Mouse (Mus musculus): ENCODE measurements at regions not wholly inside any gene's neighbourhood (a gene's known extent, or its start where the extent isn't known, plus 50 kb on each side); places are given as distances from the start of the nearest gene placed in this dataset.
A peak's percentile ranks its signal among the peaks of the same experiment; 100 is the strongest.

GRCm38 (mm10) chr6:147947997-147948396 is 99.1 kb upstream of the Far2 start:
- Histone ChIP-seq H3K9me3 (ENCODE audit: low read length) (no peaks in the 10 kb centered on the region), H3K4me1 (replicated peaks; ENCODE audit: low read depth, low read length) (no peaks in the 10 kb centered on the region), H3K27me3 (ENCODE audit: insufficient read depth, low read length) (no peaks in the 10 kb centered on the region), H3K36me3 (ENCODE audit: insufficient read depth, low read length) (no peaks in the 10 kb centered on the region), H3K4me3 (replicated peaks; ENCODE audit: low read length) (no peak overlapping the region)
- no peak for TF ChIP-seq CTCF (conservative IDR thresholded peaks at IDR 0.05; ENCODE audit: low read length)
- TF ChIP-seq NANOG (IDR thresholded peaks at IDR 0.05; ENCODE audit: borderline replicate concordance, low read length), result no peak
- no peak for TF ChIP-seq POU5F1 (IDR thresholded peaks at IDR 0.05; ENCODE audit: borderline replicate concordance, low read length)

- Histone ChIP-seq H3K27me3 (ENCODE audit: insufficient read depth, low read length) (no peaks in the 10 kb centered on the region), H3K36me3 (ENCODE audit: insufficient read depth, low read length) (no peaks in the 10 kb centered on the region), H3K4me1 (replicated peaks; ENCODE audit: low read depth, low read length) (no peaks in the 10 kb centered on the region), H3K9me3 (ENCODE audit: low read length) (no peaks in the 10 kb centered on the region), H3K4me3 (replicated peaks; ENCODE audit: low read length) (no peak overlapping the region)
- TF ChIP-seq CTCF (conservative IDR thresholded peaks at IDR 0.05; ENCODE audit: low read length) (no peak), NANOG (IDR thresholded peaks at IDR 0.05; ENCODE audit: borderline replicate concordance, low read length) (no peak), POU5F1 (IDR thresholded peaks at IDR 0.05; ENCODE audit: borderline replicate concordance, low read length) (no peak)
Observed at GRCm38 (mm10) chr6:147951642-147952041, 95.4 kb upstream of the Far2 start.

- H3K4me1 ChIP-seq (replicated peaks; ENCODE audit: low read depth, low read length), result no peaks in the 10 kb centered on the region
- TF ChIP-seq NANOG (IDR thresholded peaks at IDR 0.05; ENCODE audit: borderline replicate concordance, low read length), result no peak
- TF ChIP-seq POU5F1 (IDR thresholded peaks at IDR 0.05; ENCODE audit: borderline replicate concordance, low read length), result no peak
- TF ChIP-seq CTCF (conservative IDR thresholded peaks at IDR 0.05; ENCODE audit: low read length), result no peak
- no peaks in the 10 kb centered on the region for H3K27me3 ChIP-seq (ENCODE audit: insufficient read depth, low read length)
- H3K4me3 ChIP-seq (replicated peaks; ENCODE audit: low read length), result no peak overlapping the region
- H3K9me3 ChIP-seq (ENCODE audit: low read length), result no peaks in the 10 kb centered on the region
- H3K36me3 ChIP-seq (ENCODE audit: insufficient read depth, low read length), result no peaks in the 10 kb centered on the region
Observed at GRCm38 (mm10) chr6:147953058-147953679, 93.9 kb upstream of the Far2 start.

GRCm38 (mm10) chr6:147953753-147954152 is 93.3 kb upstream of the Far2 start:
- Histone ChIP-seq H3K27me3 (ENCODE audit: insufficient read depth, low read length) (no peaks in the 10 kb centered on the region), H3K4me1 (replicated peaks; ENCODE audit: low read depth, low read length) (no peaks in the 10 kb centered on the region), H3K36me3 (ENCODE audit: insufficient read depth, low read length) (no peaks in the 10 kb centered on the region), H3K9me3 (ENCODE audit: low read length) (no peaks in the 10 kb centered on the region), H3K4me3 (replicated peaks; ENCODE audit: low read length) (no peak overlapping the region)
- TF ChIP-seq CTCF (conservative IDR thresholded peaks at IDR 0.05; ENCODE audit: low read length), result no peak
- TF ChIP-seq POU5F1 (IDR thresholded peaks at IDR 0.05; ENCODE audit: borderline replicate concordance, low read length), result no peak
- TF ChIP-seq NANOG (IDR thresholded peaks at IDR 0.05; ENCODE audit: borderline replicate concordance, low read length), result no peak

- H3K27me3 ChIP-seq (ENCODE audit: insufficient read depth, low read length), result no peaks in the 10 kb centered on the region
- H3K36me3 ChIP-seq (ENCODE audit: insufficient read depth, low read length), result no peaks in the 10 kb centered on the region
- no peaks in the 10 kb centered on the region for H3K4me1 ChIP-seq (replicated peaks; ENCODE audit: low read depth, low read length)
- TF ChIP-seq NANOG (IDR thresholded peaks at IDR 0.05; ENCODE audit: borderline replicate concordance, low read length) (no peak), POU5F1 (IDR thresholded peaks at IDR 0.05; ENCODE audit: borderline replicate concordance, low read length) (no peak), CTCF (conservative IDR thresholded peaks at IDR 0.05; ENCODE audit: low read length) (no peak)
- no peaks in the 10 kb centered on the region for H3K9me3 ChIP-seq (ENCODE audit: low read length)
- no peak overlapping the region for H3K4me3 ChIP-seq (replicated peaks; ENCODE audit: low read length)
Observed at GRCm38 (mm10) chr6:147954253-147954652, 92.8 kb upstream of the Far2 start.

DNA sequence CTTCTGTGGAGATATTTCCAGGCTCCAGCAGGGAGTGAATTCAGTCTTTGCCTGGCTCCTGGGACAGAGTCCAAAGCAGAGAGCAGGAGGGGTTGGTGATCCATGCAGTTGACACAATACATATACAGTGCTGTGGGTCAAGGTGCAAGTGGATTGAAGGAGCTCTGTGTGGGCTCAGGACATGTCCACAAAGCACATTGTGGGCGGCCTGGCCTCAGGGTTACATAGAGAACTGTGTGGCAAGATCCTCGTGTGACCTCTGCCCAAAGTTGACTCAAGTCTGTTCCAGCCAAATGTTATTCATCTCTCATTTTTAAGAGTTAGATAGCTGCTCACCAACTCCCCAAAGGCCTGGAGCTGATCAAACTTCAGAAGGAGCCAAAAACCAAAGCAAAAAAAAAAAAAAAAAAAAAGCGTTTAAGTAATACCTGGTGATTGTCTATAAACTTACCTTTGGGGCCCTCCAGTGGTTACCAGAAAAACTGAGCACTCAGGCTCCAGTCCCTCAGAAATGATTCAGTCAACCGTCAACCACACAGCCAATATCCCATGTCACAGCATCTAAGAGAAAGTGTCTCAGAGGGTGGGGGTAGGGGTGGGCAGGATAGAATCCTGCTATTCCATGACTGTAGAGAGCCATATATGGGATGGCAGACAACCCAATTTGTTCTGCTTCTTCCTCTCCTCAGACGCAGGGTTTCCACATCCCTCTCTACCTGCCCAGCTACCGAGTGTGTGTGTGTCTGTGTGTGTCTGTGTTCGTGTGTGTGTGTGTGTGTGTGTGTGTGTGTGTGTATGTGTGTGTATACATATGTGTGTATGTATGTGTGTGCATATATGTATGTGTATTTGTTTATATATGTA is 91.9 kb upstream of the Far2 start:
- Histone ChIP-seq H3K9me3 (ENCODE audit: low read length) (no peaks in the 10 kb centered on the region), H3K27me3 (ENCODE audit: insufficient read depth, low read length) (no peaks in the 10 kb centered on the region), H3K36me3 (ENCODE audit: insufficient read depth, low read length) (no peaks in the 10 kb centered on the region), H3K4me3 (replicated peaks; ENCODE audit: low read length) (no peak overlapping the region), H3K4me1 (replicated peaks; ENCODE audit: low read depth, low read length) (no peaks in the 10 kb centered on the region)
- TF ChIP-seq CTCF (conservative IDR thresholded peaks at IDR 0.05; ENCODE audit: low read length) (0 out of 2 replicates have a peak, but pooled peaks have one; percentile 16), POU5F1 (IDR thresholded peaks at IDR 0.05; ENCODE audit: borderline replicate concordance, low read length) (no peak)

DNA sequence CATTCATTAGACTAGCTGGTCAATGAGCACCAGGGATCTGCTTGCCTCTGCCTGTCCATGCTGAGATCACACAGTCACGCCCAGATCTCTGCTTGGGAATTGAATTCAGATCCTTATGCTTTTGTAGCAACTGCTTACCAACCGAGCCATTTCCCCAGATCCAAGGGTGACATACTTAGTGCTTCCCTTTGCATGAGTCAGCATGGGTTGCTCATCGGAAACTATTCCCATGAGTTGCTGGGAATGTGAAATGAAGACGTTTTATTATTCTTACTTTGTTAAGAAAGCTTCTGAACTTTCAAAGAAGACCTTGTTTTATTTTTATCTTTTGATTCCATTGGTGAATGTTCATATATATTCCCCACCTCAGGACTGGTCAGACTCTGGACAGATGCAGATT is 82.3 kb upstream of the Far2 start:
- no peaks in the 10 kb centered on the region for H3K27me3 ChIP-seq (ENCODE audit: insufficient read depth, low read length)
- no peak overlapping the region for H3K4me3 ChIP-seq (replicated peaks; ENCODE audit: low read length)
- TF ChIP-seq CTCF (conservative IDR thresholded peaks at IDR 0.05; ENCODE audit: low read length), result no peak
- TF ChIP-seq NANOG (IDR thresholded peaks at IDR 0.05; ENCODE audit: borderline replicate concordance, low read length), result no peak
- TF ChIP-seq POU5F1 (IDR thresholded peaks at IDR 0.05; ENCODE audit: borderline replicate concordance, low read length), result no peak
- 0 out of 2 replicates have a peak, but pooled peaks cover 12% of the 10 kb centered on the region for H3K9me3 ChIP-seq (ENCODE audit: low read length)
- H3K4me1 ChIP-seq (replicated peaks; ENCODE audit: low read depth, low read length), result no peaks in the 10 kb centered on the region
- H3K36me3 ChIP-seq (ENCODE audit: insufficient read depth, low read length), result no peaks in the 10 kb centered on the region

DNA sequence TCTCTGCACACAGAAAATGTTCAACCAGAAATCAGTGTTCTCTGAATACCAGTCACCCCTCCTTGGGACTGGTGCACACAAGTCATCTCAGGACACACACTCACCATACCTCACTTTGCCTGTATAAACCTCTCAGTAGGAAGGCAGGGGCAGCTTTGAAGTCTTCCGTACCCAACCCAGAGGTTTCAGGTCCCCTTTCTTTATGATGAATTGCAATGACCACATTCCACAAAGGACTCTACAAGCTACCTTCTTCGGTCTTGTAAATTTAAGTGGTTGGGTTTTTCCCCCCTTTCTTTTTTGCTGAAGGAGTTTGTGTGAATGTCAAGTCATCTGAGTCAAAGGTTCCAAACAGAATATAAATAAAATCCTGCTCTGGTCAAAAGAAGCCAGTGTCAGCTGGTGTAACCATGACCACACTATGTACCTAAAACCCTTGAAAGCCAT is 76.9 kb upstream of the Far2 start:
- H3K27me3 ChIP-seq (ENCODE audit: insufficient read depth, low read length), result no peaks in the 10 kb centered on the region
- TF ChIP-seq POU5F1 (IDR thresholded peaks at IDR 0.05; ENCODE audit: borderline replicate concordance, low read length) (no peak), NANOG (IDR thresholded peaks at IDR 0.05; ENCODE audit: borderline replicate concordance, low read length) (no peak), CTCF (conservative IDR thresholded peaks at IDR 0.05; ENCODE audit: low read length) (no peak)
- 0 out of 2 replicates have a peak, but pooled peaks cover 5% of the 10 kb centered on the region for H3K9me3 ChIP-seq (ENCODE audit: low read length)
- no peaks in the 10 kb centered on the region for H3K36me3 ChIP-seq (ENCODE audit: insufficient read depth, low read length)
- H3K4me3 ChIP-seq (replicated peaks; ENCODE audit: low read length), result no peak overlapping the region
- no peaks in the 10 kb centered on the region for H3K4me1 ChIP-seq (replicated peaks; ENCODE audit: low read depth, low read length)
